Mouse (Mus musculus) cortical plate, adult 2 months (tissue): ENCODE results near the gene Ppp1r16b. TPM values are rescaled to one million over a fixed set of nuclear protein-coding genes. Genes with fewer than 3 reads are reported as not detected.
A peak's percentile ranks its signal among the peaks of the same experiment; 100 is the strongest.

Experiments used
- H3K27ac ChIP-seq: fragments of 200-500 bp; 2 replicates; pipeline ENCODE4 v1.5.1; 2012; ENCODE audit warnings: low read length, control low read depth, inconsistent platforms; ENCODE audit not compliant: insufficient read depth
- H3K4me1 ChIP-seq: fragments of 200-500 bp; 2 replicates; pipeline ENCODE4 v1.6.1; 2011; ENCODE audit warnings: low read length; ENCODE audit not compliant: control insufficient read depth, insufficient read depth
- H3K4me3 ChIP-seq: fragments of 200-500 bp; 2 replicates; pipeline ENCODE4 v1.5.1; 2011; ENCODE audit warnings: mild to moderate bottlenecking, low read length, control low read depth; ENCODE audit not compliant: insufficient read depth
- CTCF ChIP-seq: fragments of 200-500 bp; IDR thresholded peaks from 2 replicates; pipeline ENCODE4 v1.5.1; 2011; ENCODE audit warnings: mild to moderate bottlenecking, control low read depth, low read length; ENCODE audit not compliant: insufficient read depth; ENCODE audit errors: extremely low read depth
- POLR2A ChIP-seq: fragments of 200-500 bp; IDR thresholded peaks from 2 replicates; pipeline ENCODE4 v1.6.1; 2011; ENCODE audit warnings: mild to moderate bottlenecking, low read length, control low read depth; ENCODE audit not compliant: insufficient read depth; ENCODE audit errors: extremely low read depth
- polyA plus RNA-seq: library from polyadenylated mRNA; depleted of rRNA; stranded (reverse); fragments of >200 nt; gene quantifications from 2 replicates; pipeline ENCODE4 v1.2.3, GENCODE M21; 2012

The Ppp1r16b gene
- polyA plus RNA-seq, 1 experiment, result 55.4 TPM

DNA sequence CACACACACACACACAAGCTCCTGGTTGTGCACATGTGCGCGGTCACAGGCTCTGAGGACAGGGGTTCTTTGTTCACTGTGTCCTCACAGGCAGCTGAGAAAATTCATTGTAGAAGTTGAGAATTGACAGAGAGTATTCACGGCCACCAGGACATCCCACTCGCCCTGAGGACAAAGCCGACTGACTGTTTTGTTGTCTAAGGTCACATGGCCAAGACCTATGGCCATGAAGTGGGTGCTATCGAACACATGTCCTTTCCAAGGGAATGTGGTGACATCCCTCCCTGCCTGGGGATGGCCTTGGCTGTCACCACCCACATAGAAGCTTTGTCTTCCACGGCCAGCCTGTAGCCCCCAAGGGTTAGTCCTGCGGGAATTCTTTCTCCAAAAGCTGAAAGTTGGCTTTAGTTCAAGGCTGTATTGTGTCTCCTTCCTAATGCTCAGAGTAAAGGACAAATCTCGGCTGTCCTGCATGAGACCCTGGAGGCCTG is 75.9 kb downstream of the Ppp1r16b start:
- H3K27ac ChIP-seq, result peak overlapping the region; percentile 47

GRCm38 (mm10) chr2:158742431-158742830 is 77.2 kb downstream of the Ppp1r16b start:
- peaks cover 9% of the 10 kb centered on the region for H3K4me1 ChIP-seq
- H3K4me3 ChIP-seq, result no peak overlapping the region
- TF ChIP-seq CTCF (no peak), POLR2A (no peak)
- peak overlapping the region; percentile 63 for H3K27ac ChIP-seq

More for the DNA sequence above, 75.9 kb downstream of the Ppp1r16b start:
- H3K4me3 ChIP-seq, result no peak overlapping the region
- TF ChIP-seq POLR2A, result no peak
- TF ChIP-seq CTCF, result no peak
- H3K4me1 ChIP-seq, result peaks cover 9% of the 10 kb centered on the region

- Histone ChIP-seq H3K27ac (no peak overlapping the region; the same call in 1 of the 2 replicates), H3K4me3 (no peak overlapping the region), H3K4me1 (peaks cover 9% of the 10 kb centered on the region)
- TF ChIP-seq POLR2A (no peak), CTCF (no peak)
Observed at GRCm38 (mm10) chr2:158743518-158744141, 78.4 kb downstream of the Ppp1r16b start.

GRCm38 (mm10) chr2:158745049-158745482 is 79.9 kb downstream of the Ppp1r16b start:
- peaks cover 14% of the 10 kb centered on the region for H3K4me1 ChIP-seq
- TF ChIP-seq POLR2A (no peak), CTCF (peak; percentile 85)
- H3K27ac ChIP-seq, result 0 out of 2 replicates have a peak overlapping the region, but pooled peaks have one; percentile 0
- no peak overlapping the region for H3K4me3 ChIP-seq

DNA sequence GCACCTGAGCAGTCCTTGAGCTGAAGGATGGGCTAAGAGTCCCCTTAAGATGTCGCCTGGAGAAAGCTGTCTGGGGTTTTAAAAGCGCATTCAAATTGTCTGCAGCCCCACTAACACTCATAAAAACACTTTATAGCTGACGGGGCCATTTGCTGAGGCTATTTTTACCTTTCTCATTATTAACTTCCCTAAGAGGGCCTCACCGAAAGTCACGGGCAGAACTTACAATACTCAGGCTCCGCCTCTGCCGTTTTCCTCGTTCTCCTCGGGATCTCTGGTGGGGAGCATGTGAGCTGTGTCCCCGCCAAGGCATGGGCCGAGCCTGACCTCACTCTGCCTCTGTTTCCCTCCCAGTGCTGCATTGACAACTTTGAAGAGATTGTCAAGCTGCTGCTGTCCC is 81.0 kb downstream of the Ppp1r16b start:
- TF ChIP-seq POLR2A (no peak), CTCF (no peak)
- H3K4me3 ChIP-seq, result no peak overlapping the region
- peaks cover 14% of the 10 kb centered on the region for H3K4me1 ChIP-seq
- no peak overlapping the region for H3K27ac ChIP-seq

GRCm38 (mm10) chr2:158749366-158749765 is 84.2 kb downstream of the Ppp1r16b start:
- TF ChIP-seq POLR2A (no peak), CTCF (no peak)
- peak overlapping the region; percentile 32; the same call in 1 of the 2 replicates for H3K27ac ChIP-seq
- peaks cover 9% of the 10 kb centered on the region for H3K4me1 ChIP-seq
- H3K4me3 ChIP-seq, result no peak overlapping the region

DNA sequence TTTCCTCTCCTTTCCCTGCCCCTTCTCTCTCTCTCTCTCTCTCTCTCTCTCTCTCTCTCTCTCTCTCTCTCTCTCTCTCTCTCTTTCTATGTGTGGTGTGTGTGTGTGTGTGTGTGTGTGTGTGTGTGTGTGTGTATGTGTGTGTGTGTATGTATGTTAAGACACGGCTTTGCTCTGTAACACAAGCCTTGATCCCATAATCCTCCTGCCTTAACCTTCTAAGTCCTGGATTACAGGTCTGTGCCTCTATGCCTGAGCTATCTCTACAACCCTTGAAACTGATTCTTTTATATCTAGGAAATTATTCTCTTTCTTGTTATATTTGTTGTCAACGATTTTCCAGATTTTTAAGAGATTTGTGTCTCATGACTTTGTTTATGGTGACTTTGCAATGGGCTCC is 95.0 kb downstream of the Ppp1r16b start:
- Histone ChIP-seq H3K4me1 (no peaks in the 10 kb centered on the region), H3K27ac (no peak overlapping the region), H3K4me3 (no peak overlapping the region)
- TF ChIP-seq CTCF (no peak), POLR2A (no peak)

DNA sequence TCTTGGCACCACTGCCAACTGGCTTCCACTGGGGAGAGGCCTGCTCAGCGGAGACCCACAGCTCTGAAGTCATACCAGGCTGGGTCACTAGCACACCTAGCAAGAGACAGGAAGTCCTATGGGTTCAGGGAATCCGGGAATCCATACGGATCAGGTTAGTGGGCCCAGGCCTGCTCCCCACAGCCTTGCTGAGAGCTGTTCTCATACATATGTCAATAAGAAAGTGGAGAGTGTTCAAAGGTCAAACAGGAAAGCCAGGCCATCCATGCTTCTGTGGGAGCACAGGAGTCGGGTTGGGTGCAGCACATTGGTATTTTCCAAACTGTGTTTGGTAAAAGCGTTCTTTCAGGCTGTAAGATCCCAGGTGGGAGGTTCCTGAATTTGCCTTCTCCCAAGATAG is 97.1 kb downstream of the Ppp1r16b start:
- Histone ChIP-seq H3K4me1 (no peaks in the 10 kb centered on the region), H3K27ac (no peak overlapping the region), H3K4me3 (no peak overlapping the region)
- TF ChIP-seq CTCF (no peak), POLR2A (no peak)

- no peak within 1 kb of the TSS for H3K27ac ChIP-seq
- peak within 1 kb of the TSS; percentile 33 for H3K4me3 ChIP-seq
- no peaks in the 10 kb centered on the region for H3K4me1 ChIP-seq
- TF ChIP-seq POLR2A (peak; percentile 68; the same call in 1 of the 2 replicates), CTCF (peak; percentile 41)
Observed at GRCm38 (mm10) chr2:158767742-158768339, 102.6 kb downstream of the Ppp1r16b start, which contains the start of gene Fam83d. TSS of gene Fam83d (plus strand) at chr2:158768093.

DNA sequence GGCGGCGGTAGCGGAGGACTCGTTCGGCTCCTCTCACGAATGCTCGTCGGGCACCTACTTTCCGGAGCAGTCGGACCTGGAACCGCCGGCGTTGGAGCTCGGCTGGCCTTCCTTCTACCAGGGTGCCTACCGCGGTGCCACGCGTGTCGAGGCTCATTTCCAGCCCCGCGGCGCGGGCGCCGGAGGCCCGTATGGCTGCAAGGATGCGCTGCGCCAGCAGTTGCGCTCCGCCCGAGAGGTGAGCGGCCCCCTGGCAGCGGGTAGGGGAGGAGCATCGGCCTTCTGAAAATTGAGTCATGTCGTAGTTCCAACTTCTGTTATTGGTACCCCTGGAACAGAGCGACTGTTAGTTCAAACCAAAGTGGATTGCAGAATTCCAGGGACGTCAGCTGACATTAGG is 103.2 kb downstream of the Ppp1r16b start:
- no peak overlapping the region for H3K27ac ChIP-seq
- H3K4me3 ChIP-seq, result peak overlapping the region; percentile 33
- TF ChIP-seq CTCF, result no peak
- TF ChIP-seq POLR2A, result no peak
- H3K4me1 ChIP-seq, result no peaks in the 10 kb centered on the region

- no peak for TF ChIP-seq CTCF
- TF ChIP-seq POLR2A, result no peak
- Histone ChIP-seq H3K4me3 (peak overlapping the region; percentile 33; the same call in 1 of the 2 replicates), H3K4me1 (no peaks in the 10 kb centered on the region), H3K27ac (no peak overlapping the region)
Observed at GRCm38 (mm10) chr2:158768771-158769170, 103.6 kb downstream of the Ppp1r16b start.
